Mouse (Mus musculus) limb, embryonic 10.5 days (tissue): ENCODE results near the gene Mef2d. TPM values are rescaled to one million over a fixed set of nuclear protein-coding genes. Genes with fewer than 3 reads are reported as not detected.

ENCODE experiments used
- DNase-seq: peaks from one replicate; pipeline ENCODE4 v3.0.0-alpha.2; 2017; ENCODE audit warnings: low spot score
- H3K27ac ChIP-seq: fragments of 300-500 bp; sonication (generic); 2 replicates; pipeline ENCODE4 v1.5.1; 2016; ENCODE audit warnings: mild to moderate bottlenecking
- H3K27me3 ChIP-seq: fragments of 300-500 bp; sonication (generic); 2 replicates; pipeline ENCODE4 v1.6.1; 2016; ENCODE audit warnings: low read depth, mild to moderate bottlenecking; ENCODE audit not compliant: poor library complexity, severe bottlenecking
- H3K36me3 ChIP-seq: fragments of 300-500 bp; sonication (generic); 2 replicates; pipeline ENCODE4 v1.6.1; 2016; ENCODE audit warnings: mild to moderate bottlenecking, moderate library complexity
- H3K4me1 ChIP-seq: fragments of 300-500 bp; sonication (generic); 2 replicates; pipeline ENCODE4 v1.6.1; 2016
- H3K4me3 ChIP-seq: fragments of 300-500 bp; sonication (generic); 2 replicates; pipeline ENCODE4 v1.5.1; 2016; ENCODE audit warnings: mild to moderate bottlenecking, moderate library complexity
- H3K9me3 ChIP-seq: fragments of 300-500 bp; sonication (generic); replicated peaks from 2 replicates; pipeline ENCODE4 v1.6.1; 2016; ENCODE audit warnings: mild to moderate bottlenecking
- WGBS: fragments of 180-500 bp; shearing (Covaris S2); methylation state at CpG from one replicate; pipeline ENCODE4 v1.1.7; 2016; 5-methylcytosine and 5-hydroxymethylcytosine counted together
- polyA plus RNA-seq: library from polyadenylated mRNA; unstranded; fragments of >200 nt; fragmentation: Nextera tagmentation; extraction: Ambion mirVana; gene quantifications from 2 replicates; pipeline ENCODE4 v1.2.1, GENCODE M21; 2016

The Mef2d gene
- polyA plus RNA-seq, 1 experiment from 2014 or later: 14.0 TPM

DNA sequence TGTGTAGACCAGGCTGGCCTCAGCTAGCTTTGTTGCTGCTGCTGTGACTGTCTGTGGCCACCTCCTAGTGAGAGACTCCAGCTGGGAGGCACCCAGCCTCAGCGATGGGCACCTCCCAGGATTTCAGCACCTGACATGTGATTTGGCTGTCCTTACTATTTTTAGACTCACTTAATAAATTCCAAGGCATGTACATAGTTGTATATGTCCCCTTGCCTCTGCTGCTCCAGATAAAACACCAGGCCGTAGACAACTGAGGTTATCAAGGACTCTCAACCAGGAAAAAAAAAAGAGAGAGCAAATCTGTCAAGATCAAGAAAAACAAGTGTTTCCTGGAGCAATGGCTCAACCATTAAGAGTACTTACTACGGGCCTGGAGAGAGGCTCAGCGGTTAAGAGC, 17.0 kb upstream of the Mef2d start:
- 73% methylated on average over 4 of the region's 4 CpGs for WGBS
- Histone ChIP-seq H3K27ac (no peak overlapping the region), H3K9me3 (no peaks in the 10 kb centered on the region), H3K36me3 (peaks cover 15% of the 10 kb centered on the region), H3K4me3 (no peak overlapping the region), H3K27me3 (no peaks in the 10 kb centered on the region), H3K4me1 (peaks cover 3% of the 10 kb centered on the region; the same call in 1 of the 2 replicates)
- DNase-seq: no peak

DNA sequence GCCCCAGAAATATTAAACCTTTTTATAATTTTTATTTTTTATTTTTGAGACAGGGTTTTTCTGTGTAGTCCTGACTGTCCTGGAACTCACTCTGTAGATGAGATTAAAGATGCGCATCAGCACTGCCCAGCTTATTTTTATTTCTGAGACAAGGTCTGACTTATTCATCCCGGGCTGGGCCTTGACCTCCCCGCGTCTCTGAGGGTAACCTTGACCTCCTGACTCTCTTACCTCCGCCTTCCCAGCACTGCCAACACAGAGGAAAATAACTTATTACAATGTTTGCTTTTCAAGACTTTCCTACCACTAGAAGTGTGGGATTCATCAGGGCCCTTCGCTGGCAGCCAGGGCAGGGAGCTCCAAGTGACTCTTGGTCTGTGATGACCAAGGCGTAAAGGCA, 16.0 kb upstream of the Mef2d start:
- Histone ChIP-seq H3K27me3 (no peaks in the 10 kb centered on the region), H3K4me3 (no peak overlapping the region), H3K9me3 (no peaks in the 10 kb centered on the region), H3K27ac (no peak overlapping the region), H3K4me1 (peaks cover under 1% of the 10 kb centered on the region; the same call in 1 of the 2 replicates), H3K36me3 (peaks cover 5% of the 10 kb centered on the region)
- WGBS: 90% methylated on average over 7 of the region's 7 CpGs
- DNase-seq: no peak

DNA sequence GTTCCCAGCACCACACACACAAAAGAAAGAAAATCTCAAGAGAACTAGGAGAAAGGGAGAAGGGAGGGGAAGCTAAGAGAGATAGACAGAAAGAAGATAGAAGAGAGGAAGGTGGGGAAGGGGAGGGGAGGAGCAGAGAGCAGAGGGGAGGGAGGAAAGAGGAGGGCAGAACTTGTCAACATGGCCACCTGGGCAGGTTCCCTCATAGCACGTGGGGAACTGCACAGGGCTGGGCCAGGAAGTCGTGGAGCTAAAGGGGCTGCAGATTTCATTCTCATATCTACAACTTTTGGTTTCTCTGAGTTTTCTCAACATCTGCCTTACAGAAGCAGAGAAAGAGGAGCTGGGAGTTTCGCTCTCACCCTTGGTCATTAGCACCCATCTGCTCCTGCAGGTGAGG, 14.5 kb upstream of the Mef2d start:
- no peak overlapping the region for H3K4me3 ChIP-seq
- H3K36me3 ChIP-seq: no peaks in the 10 kb centered on the region
- no peaks in the 10 kb centered on the region for H3K4me1 ChIP-seq
- no peak overlapping the region for H3K27ac ChIP-seq
- DNase-seq: no peak
- H3K9me3 ChIP-seq: no peaks in the 10 kb centered on the region
- H3K27me3 ChIP-seq: no peaks in the 10 kb centered on the region
- 73% methylated on average over 3 of the region's 3 CpGs for WGBS

DNA sequence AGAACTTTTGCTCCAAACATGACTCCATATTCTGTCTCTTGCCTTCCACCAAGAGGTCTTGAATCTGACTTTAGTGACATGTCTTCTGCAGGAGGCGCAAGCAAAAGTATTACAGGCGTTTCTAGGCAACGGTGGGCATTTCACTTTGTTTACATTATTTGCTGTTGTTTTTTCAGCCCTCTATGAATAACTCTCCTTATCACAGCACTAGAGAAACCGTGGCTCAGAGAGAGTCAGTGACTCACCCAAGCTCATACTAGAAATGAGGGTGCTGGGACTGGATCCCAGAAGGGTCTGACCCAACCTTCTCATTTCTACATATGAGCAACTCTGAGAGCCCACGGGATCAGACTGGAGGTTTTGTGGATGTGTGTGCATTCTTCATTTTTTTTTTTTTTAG, 14.1 kb upstream of the Mef2d start:
- Histone ChIP-seq H3K27me3 (no peaks in the 10 kb centered on the region), H3K9me3 (no peaks in the 10 kb centered on the region), H3K4me1 (no peaks in the 10 kb centered on the region), H3K27ac (no peak overlapping the region), H3K36me3 (no peaks in the 10 kb centered on the region), H3K4me3 (no peak overlapping the region)
- WGBS: 85% methylated on average over 5 of the region's 5 CpGs
- no peak for DNase-seq

DNA sequence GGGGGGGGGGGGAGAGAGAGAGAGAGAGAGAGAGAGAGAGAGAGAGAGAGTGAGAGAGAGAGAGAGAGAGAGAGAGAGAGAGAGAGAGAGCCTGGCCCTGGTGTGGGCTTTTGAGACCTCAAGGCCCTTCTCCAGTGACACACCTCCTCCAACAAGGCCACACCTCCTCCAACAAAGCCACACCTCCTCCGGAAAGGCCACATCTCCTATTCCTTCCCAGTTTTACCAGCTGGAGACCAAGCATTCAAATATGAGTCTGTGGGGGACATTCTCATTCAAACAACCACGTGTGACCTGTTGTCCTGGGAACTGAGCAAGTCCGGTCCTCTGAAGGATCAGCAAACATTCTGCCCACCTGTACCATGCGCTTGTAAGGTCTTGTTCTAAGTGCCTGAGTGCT, 13.2 kb upstream of the Mef2d start:
- Histone ChIP-seq H3K9me3 (no peaks in the 10 kb centered on the region), H3K4me1 (peaks cover 3% of the 10 kb centered on the region; the same call in 1 of the 2 replicates), H3K4me3 (no peak overlapping the region), H3K27me3 (no peaks in the 10 kb centered on the region), H3K27ac (no peak overlapping the region), H3K36me3 (no peaks in the 10 kb centered on the region)
- 56% methylated on average over 4 of the region's 4 CpGs for WGBS
- DNase-seq: no peak

DNA sequence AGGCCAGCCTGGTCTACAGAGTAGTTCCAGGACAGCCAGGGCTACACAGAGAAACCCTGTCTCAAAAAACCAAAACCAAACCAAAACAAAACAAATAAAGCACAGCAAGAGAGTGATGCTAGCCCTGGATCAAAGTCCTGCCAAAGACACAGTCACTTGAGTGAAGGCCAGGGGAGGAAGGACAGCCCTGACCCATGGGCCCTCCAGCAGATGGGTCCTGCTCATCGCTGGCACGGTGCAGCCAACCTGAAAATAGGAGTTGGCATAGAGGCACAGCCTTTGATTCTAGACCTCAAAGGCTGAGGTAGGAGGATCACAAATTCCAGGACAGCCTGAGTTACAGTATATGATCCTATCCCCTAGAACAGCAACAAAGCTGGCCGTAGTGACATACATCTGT, 11.1 kb upstream of the Mef2d start:
- DNase-seq: no peak
- Histone ChIP-seq H3K4me3 (no peak overlapping the region), H3K27me3 (no peaks in the 10 kb centered on the region), H3K9me3 (no peaks in the 10 kb centered on the region), H3K4me1 (peaks cover 3% of the 10 kb centered on the region; the same call in 1 of the 2 replicates), H3K36me3 (no peaks in the 10 kb centered on the region), H3K27ac (no peak overlapping the region)
- WGBS: 98% methylated on average over 3 of the region's 3 CpGs

DNA sequence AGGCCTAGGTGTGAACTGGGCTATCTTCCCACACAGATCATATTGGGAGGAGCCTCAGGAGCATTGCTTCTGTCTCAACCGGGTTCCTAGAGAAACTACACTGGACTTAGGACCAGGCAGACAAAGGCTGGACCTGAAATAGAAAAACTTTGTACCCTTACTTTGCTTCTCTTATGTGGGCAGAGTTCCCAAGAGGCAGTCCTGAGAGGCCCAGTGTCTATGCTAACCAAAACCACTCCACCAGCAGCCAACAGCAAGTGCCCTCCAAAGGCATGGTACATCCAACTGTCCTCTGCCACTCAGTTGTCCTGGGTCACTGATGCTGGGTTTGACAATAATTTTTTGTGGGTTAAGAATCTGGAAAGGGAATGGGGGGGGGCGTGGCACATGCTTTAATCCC, 9.7 kb upstream of the Mef2d start:
- no peaks in the 10 kb centered on the region for H3K36me3 ChIP-seq
- H3K27me3 ChIP-seq: no peaks in the 10 kb centered on the region
- no peak overlapping the region for H3K27ac ChIP-seq
- H3K4me3 ChIP-seq: no peak overlapping the region
- H3K9me3 ChIP-seq: no peaks in the 10 kb centered on the region
- 79% methylated on average over 2 of the region's 2 CpGs for WGBS
- DNase-seq: no peak
- H3K4me1 ChIP-seq: peaks cover 6% of the 10 kb centered on the region

DNA sequence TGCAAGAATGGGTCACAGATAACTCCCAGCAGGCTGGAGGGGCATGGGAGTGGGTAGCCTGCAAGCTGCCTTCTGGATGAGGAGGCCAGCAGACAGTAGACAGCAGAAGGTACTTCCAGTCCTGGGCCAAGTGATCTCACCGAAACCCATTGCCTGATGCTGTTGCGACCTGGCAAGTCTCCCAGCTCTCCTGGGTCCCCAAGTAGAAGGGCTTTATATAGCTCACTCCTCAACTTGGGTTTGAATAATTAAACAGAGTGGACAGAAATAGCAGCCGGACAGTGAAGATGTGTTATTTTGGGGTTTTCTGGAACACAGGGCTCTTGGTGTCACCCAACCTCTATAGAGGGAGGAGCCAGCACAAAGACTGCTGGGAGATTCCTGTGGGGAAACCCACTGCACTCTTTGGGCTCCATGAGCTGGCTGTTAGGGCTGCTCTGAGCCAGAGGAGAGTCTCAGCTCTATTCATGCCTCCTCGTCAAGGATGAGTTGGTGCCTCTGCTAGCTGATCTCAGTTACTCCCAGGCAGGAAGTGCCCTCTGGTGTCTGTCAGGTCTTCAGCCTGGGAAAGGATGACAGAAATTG, 8.9 kb upstream of the Mef2d start:
- Histone ChIP-seq H3K4me1 (peaks cover 13% of the 10 kb centered on the region), H3K9me3 (no peaks in the 10 kb centered on the region), H3K27ac (no peak overlapping the region), H3K36me3 (no peaks in the 10 kb centered on the region), H3K27me3 (no peaks in the 10 kb centered on the region), H3K4me3 (no peak overlapping the region)
- DNase-seq: no peak
- WGBS: 73% methylated on average over 4 of the region's 4 CpGs

DNA sequence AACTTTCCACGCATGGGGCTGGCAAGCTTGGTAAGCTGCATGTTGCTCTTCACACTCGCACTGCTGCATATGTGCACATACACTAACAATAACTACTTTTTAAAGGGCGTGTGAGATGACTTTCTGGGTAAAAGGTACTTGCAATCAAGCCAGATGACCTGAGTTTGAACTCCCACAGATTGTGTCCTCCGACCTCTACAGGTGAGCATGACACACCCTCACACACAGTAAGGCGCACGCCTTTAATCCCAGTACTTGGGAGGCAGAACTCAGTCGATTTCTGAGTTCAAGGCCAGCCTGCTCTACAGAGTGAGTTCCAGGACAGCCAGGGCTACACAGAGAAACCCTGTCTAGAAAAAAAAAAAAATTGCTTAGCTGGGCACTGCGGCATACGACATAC, 5.8 kb upstream of the Mef2d start:
- 85% methylated on average over 9 of the region's 9 CpGs for WGBS
- Histone ChIP-seq H3K36me3 (no peaks in the 10 kb centered on the region), H3K9me3 (no peaks in the 10 kb centered on the region), H3K4me3 (no peak overlapping the region), H3K27ac (no peak overlapping the region), H3K4me1 (peaks cover 40% of the 10 kb centered on the region), H3K27me3 (0 out of 2 replicates have a peak, but pooled peaks cover 3% of the 10 kb centered on the region)
- DNase-seq: no peak

DNA sequence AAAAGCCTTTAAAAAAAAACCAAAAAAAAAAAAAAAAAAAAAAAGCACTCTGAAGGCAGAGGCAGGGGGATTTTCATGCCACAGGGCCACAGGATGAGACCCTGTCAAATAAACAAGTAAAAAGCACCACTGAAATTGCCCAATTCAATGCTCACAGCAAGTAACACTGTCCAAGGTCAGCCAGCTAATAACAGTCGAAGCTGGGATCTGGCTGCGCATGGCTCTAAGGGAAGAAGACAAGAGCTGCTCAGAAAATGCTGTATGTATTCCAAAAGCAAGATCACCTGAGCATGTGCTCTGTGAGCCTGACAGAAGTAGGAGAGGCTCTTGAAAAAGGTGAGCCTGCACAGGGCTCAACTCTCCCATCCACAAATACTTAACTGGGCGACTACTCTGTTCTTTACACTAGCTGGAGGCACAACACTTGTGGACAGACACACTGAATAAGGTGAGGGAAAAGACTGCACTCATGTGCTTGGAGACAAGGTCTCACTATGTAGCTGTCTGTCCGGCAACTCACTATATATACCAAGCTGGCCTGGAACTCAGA, 5.2 kb upstream of the Mef2d start:
- Histone ChIP-seq H3K36me3 (no peaks in the 10 kb centered on the region), H3K27me3 (0 out of 2 replicates have a peak, but pooled peaks cover 3% of the 10 kb centered on the region), H3K4me3 (peak overlapping the region; percentile 58; the same call in 1 of the 2 replicates), H3K9me3 (no peaks in the 10 kb centered on the region), H3K27ac (peak overlapping the region; percentile 86), H3K4me1 (peaks cover 46% of the 10 kb centered on the region)
- DNase-seq: no peak
- WGBS: 81% methylated on average over 4 of the region's 4 CpGs

DNA sequence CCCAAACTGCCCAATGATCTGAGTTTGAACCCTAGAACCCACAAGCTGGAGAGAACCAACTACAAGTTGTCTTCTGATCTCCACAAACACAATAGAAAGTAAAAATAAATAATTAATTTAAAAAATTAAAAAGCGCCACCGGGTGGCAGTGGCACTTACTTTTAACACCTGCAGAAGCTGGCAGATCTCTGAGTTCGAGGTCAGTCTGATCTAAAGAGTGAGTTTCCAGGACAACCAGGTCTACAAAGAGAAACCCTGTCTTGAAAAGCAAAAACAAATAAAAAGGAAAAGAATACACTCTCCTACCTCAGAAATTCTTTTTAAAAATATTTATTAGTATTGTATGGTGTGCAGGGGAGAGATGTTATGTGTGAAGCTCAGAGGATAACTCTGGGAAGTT, 4.4 kb upstream of the Mef2d start:
- Histone ChIP-seq H3K27me3 (0 out of 2 replicates have a peak, but pooled peaks cover 3% of the 10 kb centered on the region), H3K27ac (peak overlapping the region; percentile 86), H3K4me3 (peak overlapping the region; percentile 58), H3K4me1 (peaks cover 54% of the 10 kb centered on the region), H3K9me3 (no peaks in the 10 kb centered on the region), H3K36me3 (no peaks in the 10 kb centered on the region)
- WGBS: 19% methylated on average over 3 of the region's 3 CpGs
- no peak for DNase-seq

DNA sequence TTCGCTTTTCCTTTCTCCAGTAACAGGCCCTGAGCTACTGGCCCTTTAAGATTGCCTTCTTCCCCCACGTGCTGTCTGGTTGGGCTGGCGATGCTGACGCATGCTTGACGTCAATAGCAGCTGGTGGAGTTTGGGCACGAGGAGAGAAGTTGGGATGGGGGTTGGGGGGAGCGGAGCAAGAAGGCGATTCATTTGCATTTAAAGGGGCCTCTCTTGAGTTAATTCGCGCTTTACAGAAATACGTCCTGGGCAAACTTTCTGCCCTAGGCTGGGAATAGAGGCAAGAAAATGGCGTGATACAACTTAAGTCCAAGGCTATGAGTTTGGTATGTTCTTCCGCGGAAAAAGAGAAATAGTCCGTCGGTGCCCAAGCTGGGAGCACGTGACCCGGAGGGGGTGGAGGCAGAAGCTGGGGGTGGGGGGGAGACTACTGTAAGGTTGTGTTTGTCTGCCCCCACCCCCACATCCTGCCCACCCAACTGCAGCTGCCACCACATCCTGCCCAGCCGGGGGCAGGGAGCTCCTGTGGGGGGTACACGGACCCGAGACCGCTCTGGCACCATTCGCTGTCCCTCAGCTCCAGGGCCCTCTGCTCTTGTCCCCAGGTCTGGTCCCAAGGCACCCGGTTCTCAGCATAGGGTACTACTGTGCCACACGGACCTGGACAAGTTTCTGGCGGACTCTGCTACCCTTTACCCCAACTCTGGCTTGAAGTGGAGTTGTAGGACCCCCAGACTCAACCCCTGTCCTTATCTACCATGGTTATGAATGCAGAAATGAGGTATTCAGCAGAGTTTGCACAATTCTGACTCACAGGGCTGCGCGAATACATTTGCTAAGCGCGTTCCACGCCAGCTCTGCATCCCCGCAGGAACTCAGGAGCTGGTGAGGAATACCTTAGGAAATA, 3.6 kb upstream of the Mef2d start:
- H3K9me3 ChIP-seq: no peaks in the 10 kb centered on the region
- peak; percentile 92 for DNase-seq
- 0 out of 2 replicates have a peak, but pooled peaks cover 3% of the 10 kb centered on the region for H3K27me3 ChIP-seq
- under 1% methylated on average over 32 of the region's 32 CpGs for WGBS
- H3K36me3 ChIP-seq: no peaks in the 10 kb centered on the region
- peak overlapping the region; percentile 86 for H3K27ac ChIP-seq
- H3K4me1 ChIP-seq: peaks cover 60% of the 10 kb centered on the region
- H3K4me3 ChIP-seq: peak overlapping the region; percentile 58
